Mouse (Mus musculus) thymus, adult 2 months (tissue): ENCODE measurements around the gene Atp6ap2.

Source experiments
- CTCF ChIP-seq: fragments of 200-500 bp; IDR thresholded peaks from 2 replicates; pipeline ENCODE4 v1.5.1; 2012; ENCODE audit warnings: mild to moderate bottlenecking, control low read depth, low read length, moderate library complexity, borderline replicate concordance; ENCODE audit not compliant: control insufficient read depth, poor library complexity, insufficient read depth; ENCODE audit errors: extremely low read depth
- POLR2A ChIP-seq: fragments of 200-500 bp; IDR thresholded peaks from 2 replicates; pipeline ENCODE4 v1.6.1; 2012; ENCODE audit warnings: mild to moderate bottlenecking, low read length, control low read depth, moderate library complexity; ENCODE audit not compliant: control insufficient read depth, poor library complexity, insufficient read depth; ENCODE audit errors: extremely low read depth

DNA sequence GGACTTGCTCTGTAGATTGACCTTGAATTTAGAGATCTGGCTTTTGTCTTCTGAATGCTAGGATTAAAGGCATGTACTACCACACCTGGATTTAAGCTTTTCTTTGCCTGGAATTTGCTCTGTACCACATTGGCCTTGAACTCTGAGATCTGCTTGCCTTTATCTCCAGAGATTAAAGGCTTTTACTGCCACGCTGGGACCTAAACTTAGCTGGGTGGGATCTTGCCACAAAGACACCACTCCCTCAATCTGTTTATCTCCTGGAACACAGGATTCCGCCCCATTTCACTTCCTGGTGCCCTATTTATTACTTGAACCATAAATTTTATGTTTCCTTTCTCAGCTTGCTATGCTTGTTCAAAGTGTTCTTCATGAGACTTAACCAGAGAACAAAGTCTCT lies 23.6 kb downstream of the Atp6ap2 start:
- no peak for TF ChIP-seq POLR2A
- TF ChIP-seq CTCF = no peak
